Mouse (Mus musculus): ENCODE measurements at regions not wholly inside any gene's neighbourhood (a gene's known extent, or its start where the extent isn't known, plus 50 kb on each side); places are given as distances from the start of the nearest gene placed in this dataset.

DNA sequence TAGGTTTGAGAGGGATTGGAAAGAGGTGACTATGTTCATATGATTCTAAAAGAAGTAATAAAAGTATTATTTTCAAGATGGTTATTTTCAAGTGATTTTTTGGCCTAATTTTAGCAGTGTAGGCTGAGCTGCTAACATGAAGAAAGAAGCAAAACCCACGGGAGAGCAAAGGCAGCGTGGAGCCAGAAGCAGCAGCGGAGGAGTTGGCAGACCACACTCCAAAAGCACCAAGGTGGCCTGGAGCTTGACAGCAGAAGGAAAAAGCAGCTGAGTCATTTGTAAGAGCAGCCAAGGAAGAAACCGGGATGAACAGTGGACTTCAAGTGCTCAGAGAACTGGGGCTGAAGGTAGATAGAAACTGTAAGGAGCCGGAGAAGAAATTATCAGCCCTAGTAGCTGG lies 55.9 kb downstream of the Hdgfl1 start:
- no peak for DNase-seq

DNA sequence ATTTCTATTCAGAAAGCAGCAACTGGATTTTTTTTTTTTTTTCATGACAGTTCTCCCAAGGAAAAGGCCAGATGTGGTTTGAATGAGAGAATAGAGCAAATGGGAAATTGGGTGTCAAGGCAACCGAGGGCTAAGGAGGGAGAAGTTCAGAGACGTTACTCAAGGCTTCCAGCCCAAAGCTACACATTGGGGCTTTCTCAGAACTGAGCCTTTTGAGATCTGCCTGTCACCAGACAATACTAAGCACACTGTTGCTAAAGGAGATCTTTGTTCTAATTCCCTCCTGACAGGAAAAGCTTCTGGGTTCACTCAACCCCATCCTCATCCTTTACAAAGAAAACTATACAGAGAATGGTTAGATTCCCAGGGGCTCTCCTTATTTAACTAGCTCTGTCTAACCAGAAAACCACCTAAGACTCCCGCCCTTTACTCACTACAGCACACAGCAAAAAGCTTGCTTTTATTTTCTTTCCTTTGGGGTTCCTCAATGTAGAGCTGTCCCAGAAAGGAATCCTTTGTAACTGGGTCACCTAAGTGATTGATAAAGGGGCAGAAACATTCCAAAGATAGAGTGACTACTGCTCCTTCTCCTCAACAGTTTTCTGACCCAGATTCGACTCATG lies 70.8 kb downstream of the Hdgfl1 start:
- DNase-seq: no peak

DNA sequence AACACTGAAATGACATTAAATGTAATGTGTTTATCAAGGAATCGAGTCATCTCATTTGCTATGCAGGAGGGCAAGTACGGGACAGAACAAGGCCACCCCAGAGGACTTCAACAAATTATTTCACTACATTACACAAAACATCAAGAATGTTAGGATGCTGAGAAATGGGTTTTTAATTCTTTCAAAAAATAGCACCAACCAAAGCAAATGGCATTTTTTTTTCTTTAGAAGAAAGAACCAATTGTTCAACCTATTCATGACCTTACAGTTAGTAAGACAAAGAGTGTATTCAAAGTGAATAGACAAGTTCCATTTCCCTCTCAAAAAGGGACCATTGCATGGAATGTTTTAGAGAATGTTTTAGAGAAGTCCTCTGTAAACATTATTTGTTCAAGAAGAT lies 110.5 kb downstream of the Hdgfl1 start:
- DNase-seq: no peak

DNA sequence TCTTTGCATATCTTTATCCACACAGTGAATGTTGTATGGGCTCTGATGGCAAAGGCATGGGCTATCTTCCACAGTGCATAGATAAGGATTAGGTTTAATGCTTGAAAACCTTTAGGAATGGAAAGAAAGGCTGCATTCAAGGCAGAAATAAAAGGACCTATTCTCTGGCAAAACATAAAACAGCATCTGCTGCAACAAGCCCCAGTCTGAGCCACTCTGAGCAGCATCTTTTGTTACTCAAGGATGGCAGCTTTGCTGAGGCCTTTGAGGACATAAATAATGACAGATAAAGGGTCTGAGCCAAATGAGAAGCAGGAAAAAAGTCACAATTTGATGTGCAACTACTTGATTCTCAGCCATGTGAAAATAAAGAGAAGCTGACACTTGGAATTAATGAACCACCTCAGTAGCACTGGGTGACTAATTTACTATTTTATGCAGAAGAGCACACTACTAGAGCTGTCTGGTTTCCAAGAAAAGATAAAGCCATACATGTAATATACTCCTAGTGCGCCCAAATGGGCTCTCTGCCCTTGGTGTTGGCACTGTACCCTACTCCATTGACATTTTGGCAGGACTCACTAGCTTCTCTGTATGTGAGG lies 112.9 kb downstream of the Hdgfl1 start:
- peak in 1 of 2 experiments; percentile 4 for DNase-seq
